Mouse (Mus musculus): ENCODE data around the gene Kdsr.

DNA sequence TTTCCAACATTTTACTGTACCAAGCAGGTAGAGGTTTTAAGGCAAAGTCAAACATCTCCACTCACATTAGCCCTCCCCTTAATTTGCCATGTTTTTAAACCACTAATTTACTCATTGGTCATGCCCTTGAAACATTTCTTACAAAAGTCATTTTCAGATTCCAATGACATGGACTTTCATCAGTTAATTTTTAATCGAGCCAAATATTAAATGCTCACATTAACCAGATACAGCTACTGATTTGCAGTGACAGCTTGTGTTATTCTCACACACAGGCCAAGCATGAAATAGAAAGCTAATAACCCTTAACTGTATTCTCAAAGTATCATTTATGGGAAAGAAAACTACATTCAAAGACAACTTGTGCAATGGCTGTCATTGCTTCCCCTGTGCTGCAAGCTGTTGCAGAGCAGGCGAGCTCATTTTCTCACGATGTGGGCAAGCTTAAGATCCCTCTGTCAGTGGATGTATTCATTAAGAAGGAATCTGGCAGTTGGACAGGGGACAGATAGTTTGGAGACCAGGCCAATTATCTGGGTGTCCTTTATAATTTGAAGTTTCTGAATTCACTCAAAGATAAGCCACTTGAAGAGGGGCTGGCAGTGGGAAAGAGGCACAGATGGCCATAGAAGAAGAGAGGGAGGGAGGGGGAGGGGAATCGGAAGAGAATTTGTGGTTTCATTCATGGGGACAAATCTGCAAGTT lies 56.9 kb downstream of the Kdsr start:
- no peak for TF ChIP-seq CTCF (IDR thresholded peaks at IDR 0.05; ENCODE audit: low read depth)
- no peak for TF ChIP-seq EP300 (IDR thresholded peaks at IDR 0.05; ENCODE audit: low read depth)
